Mouse (Mus musculus) adrenal gland, postnatal 10 days (tissue): ENCODE measurements at regions not wholly inside any gene's neighbourhood (a gene's known extent, or its start where the extent isn't known, plus 50 kb on each side); places are given as distances from the start of the nearest gene placed in this dataset.

Source experiments
- DNase-seq: peaks from one replicate; pipeline ENCODE4 v3.0.0; 2021; ENCODE audit warnings: mixed read lengths

- no peak for DNase-seq
Measured at GRCm38 (mm10) chrX:109686502-109687130, 490.1 kb downstream of the Gm6377 start.

GRCm38 (mm10) chrX:109734961-109735537, 538.5 kb downstream of the Gm6377 start:
- DNase-seq = peak; percentile 1

GRCm38 (mm10) chrX:109735967-109736366, 539.4 kb downstream of the Gm6377 start:
- no peak for DNase-seq
